Mouse (Mus musculus) regulatory T cell (primary cell): ENCODE measurements around the gene Rapgef6.

ENCODE experiments used
- in situ Hi-C: fragments of 300-600 bp; cut with MboI, MseI; formaldehyde crosslinking; loops from one replicate; pipeline ENCODE4 v1.15.1; 2025; ENCODE audit warnings: high pct_unique_total_duplicates

Gene Rapgef6

DNA sequence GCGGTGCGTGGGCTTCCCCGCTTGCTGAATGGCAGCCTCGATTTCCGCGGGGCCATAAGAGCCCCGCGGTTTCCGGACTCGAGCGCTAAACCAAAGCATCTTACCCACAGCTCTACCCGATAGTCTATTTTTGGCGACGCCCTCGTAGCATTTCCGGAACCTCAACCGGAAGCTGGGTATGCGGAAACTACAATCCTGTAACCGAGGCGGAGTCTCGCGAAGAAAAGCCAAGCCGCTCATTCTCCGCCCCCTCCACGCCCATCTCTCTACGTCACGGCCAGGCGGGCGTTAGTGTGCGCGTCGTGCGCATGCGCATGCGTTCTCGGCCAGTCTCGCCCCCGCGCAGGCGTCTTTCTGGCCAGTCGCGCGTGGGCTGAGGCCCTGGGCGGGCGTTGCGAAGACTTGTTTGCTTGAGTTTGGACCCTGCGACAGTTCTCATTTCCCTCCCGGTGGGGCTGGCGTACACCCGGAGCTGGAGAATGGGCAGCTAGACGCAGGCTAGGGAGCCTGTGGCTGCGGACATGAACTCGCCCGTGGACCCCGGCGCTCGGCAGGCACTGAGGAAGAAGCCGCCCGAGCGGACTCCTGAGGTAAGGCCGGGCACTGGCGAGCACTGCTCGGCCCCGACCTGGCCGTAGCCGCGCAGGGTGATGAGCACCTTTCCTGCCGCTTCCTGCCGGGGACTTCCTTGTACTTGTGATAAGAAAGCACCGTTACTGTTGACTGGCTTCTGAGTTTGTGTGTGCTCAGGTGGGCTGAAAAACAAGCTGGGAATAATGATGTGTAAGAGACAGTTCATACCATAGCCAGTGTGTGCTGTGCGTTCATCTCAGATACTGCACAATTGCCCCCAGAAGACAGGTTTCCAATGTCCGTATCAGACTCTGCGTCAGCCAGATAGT lies at the start of gene Rapgef6:
Rapgef6 (plus strand) TSS at position 319 of the 902 bp plus-strand sequence.
- in situ Hi-C loops: loop anchor here (10.0 kb wide), 1 partner anchor 88 kb away; the partner anchor contains the start of gene Fnip1

DNA sequence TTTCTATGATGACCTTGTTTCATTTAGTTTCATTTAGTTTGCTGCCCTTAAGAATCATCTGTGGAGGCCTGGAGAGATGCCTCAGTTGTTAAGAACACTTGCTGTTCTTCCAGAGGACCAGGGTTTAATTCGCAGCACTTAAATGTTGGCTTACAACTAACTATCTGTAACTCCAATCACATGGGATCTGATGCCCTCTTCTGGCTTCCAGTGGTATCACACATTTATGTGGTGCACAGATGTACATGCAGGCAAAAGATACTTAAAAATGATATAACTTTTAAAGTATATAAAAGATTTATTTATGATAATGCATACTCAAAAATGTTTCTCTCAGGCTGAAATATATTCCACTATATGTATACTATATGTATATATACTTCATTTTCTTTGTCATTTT lies 44.2 kb upstream of the Rapgef6 start:
- in situ Hi-C loops: loop anchor here (10.0 kb wide), 2 partner anchors 104 to 174 kb away; partner anchors contain the start of genes Acsl6 and Meikin

DNA sequence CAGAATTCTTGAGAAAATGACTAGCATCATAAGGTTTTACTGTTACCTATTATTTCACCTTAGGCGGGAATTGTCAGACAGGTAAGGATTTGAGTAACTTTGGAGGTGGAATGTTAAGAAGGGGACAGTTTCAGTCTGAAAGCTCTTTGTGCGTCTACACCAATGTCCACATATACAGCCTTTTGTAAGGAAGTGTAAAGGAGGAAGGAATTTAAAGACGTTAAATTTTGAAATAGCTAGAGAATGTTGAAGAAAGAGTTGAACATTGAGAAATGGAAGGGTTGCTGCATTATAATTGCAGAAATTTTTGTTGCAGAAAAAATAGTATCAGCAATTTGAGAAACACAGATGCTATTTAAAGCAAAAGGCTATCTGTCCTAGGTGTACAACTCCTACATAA lies 36.6 kb upstream of the Rapgef6 start:
- in situ Hi-C loops: no loop called here

DNA sequence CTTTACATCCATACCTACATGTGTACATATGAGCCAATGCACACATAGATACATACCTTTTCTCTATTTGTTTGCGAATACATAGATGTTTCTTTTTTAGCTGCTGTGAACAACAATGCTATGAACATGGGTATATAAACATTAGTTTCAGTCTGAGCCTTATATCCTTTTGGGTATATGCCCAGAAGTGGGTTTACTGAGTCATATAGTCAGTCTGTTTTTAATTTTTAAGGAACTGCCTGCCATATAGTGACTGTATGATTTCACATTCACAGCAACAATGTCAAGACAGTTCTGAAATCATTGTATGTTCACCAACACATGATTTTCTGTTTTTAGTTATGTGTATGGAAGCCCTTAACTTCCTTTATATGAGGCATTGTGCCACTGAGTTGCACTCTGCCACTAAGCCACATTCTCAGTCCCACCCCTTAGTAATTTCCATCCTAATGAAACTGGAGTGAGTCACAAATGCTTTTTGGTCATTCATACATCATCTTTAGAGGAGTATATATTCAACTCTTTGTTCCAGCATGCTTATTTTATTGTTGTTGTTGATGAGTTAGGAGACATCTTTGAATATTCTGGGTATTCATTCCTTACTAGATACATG lies 30.6 kb upstream of the Rapgef6 start:
- in situ Hi-C loops: no loop called here

DNA sequence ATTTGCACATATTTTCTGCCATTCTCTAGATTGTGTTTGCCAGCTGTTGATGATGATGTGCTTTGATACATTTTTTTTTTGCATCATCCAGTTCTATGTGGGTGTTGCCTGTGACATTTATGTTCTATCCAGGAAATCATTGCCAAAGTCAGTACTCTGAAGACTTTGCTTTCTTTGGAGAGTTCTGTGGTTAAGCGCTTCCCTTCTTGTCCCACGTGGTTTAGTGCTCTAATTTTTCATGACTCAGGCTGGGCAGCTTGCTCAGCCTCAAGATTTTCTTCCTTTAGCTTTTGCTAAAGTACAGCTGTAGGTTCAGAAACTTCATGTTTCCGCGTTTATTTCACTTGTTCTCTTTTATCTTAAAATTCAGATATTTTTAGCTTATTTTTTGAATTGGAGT lies 30.1 kb upstream of the Rapgef6 start:
- in situ Hi-C loops: no loop called here

DNA sequence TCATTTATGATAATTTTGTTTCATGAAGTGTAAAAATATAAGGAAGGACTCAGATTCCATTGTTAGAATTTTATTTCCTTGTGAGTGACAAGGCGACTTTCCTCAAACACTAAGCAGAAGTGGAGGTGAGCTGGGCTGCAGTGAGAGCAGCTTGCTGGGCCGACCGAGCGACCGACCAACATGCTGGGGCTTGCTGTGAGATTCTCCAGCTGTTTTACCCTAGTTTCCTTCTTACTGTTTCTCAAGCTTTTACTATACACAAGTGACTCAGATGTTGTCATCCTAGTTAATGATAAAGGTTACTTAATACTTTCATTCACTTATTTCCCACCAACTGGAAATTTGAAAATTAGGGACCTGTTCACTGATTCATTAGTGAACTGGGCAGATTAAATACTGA lies 22.8 kb upstream of the Rapgef6 start:
- in situ Hi-C loops: no loop called here

DNA sequence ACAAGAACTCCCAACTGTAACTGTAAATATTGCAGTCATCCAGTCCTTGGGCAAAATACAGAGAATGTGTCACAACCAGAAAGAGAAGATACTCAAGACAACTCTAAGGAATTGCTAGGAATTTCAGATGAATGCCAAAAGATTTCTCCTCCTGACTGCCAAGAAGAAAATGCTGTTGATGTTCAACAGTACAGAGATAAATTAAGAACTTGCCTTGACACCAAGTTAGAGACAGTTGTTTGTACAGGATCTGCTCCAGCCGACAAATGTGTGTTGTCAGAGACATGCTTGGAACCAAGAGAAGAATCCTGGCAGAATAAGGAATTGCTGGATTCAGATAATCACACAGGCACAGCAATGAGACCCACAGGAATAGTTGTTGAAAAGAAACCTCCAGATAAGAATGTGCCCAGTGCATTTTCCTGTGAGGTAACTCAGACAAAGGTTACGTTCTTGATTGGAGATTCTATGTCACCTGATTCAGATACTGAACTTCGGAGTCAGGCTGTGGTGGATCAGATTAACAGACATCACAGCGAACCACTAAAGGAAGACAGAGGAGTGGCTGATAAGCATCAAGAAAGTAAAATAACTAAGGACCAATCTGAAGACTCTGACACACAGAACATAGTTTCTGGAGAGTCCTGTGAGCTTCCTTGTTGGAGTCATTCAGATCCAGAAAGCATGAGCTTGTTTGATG lies 20.0 kb upstream of the Rapgef6 start:
- in situ Hi-C loops: no loop called here

DNA sequence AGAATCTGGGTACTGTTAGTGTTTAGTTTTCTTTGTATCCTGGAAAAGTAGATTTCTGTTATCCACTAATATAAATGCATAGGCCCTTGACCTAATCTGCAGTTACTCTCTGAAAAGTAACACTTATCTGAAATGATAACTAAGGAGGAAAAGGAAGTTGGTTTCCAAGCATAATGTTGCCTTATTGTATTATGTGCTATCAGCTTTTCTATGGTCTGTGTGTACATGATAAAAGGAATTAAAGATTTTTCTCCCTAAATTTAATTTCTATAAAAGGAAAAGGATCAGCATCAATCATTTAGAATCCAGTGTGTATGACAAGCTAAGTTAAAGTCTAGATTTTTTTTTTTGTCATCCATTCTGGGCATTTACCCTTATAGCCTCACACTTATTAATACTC lies 9.1 kb upstream of the Rapgef6 start:
- in situ Hi-C loops: no loop called here

DNA sequence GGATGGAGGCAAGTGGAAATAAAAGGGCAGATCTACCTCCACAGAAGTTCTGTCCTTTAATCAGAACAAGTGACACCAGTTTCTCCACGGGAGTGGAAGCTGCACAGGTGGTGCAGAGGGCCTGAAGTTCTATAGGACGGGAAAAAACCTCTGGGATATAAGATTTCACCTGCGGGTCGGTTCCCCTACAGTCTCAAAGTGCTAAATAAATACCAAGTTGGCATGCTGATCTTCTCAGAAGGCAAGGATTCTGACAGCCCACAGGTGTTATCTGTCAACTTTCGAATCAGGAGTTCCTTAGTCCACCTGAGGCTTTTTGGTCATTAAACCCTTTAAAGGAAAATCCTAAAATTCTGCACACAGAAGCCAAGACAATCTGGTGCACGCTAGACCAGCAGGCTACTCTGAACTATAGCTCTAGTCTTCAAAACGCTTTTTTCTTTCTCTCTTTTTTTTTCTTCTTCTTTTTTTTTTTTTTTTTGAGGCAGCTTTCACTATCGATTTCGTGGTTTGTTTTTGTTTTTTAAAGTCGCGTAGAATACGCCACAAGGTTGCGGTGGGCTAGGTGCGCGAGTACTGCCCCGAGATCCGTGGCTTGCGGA lies 619 bp upstream of the Rapgef6 start:
- in situ Hi-C loops: loop anchor here (10.0 kb wide), 1 partner anchor 87 kb away; the partner anchor contains the start of gene Fnip1

DNA sequence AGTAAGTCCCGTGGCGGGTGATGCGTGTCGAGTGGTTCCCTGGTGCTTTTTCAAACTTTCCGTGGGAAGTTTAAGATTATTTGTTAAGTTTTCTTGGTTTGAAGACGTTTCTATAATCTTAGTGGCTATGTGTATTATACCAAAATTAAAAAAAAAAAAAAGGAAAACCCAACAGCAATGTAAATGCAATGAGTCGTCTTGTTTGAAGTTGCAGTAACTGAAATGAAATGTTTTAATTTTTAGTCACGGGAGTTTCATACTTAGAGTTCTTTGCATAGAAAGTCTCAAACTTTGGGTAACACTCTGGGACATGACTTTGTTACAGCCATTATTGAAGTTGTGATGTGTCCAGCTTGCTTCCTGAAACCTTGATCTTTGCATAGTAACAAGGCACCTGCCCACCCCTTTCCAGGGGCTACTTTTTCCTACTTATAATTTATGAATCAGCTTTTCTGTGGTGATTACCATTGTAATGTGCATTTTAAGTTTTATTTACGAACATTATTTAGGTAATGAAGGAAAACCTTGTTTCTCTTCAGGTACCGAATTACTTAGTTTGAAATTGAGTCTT lies 869 bp downstream of the Rapgef6 start:
- in situ Hi-C loops: loop anchor here (10.0 kb wide), 1 partner anchor 89 kb away; the partner anchor contains the start of gene Fnip1

DNA sequence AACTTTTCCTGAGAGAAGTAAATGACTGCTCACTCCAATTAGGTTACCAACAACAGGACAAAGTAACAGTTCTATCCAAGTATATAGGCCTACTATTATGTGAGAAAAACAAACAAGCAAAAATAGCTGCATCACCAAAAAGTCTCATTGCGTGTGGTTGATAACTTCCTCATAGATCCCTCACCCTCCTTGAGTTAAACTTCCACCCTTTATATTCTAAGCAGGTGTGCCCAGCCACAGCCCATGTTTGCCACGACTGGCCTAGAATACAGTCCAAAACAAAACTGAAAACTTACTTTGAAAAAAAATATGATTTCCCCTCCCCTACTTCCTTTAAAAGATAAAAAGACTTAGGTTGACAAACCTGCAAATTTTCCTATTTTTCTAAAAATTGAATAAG lies 5.4 kb downstream of the Rapgef6 start:
- in situ Hi-C loops: loop anchor here (10.0 kb wide), 1 partner anchor 93 kb away; the partner anchor contains the start of gene Fnip1

DNA sequence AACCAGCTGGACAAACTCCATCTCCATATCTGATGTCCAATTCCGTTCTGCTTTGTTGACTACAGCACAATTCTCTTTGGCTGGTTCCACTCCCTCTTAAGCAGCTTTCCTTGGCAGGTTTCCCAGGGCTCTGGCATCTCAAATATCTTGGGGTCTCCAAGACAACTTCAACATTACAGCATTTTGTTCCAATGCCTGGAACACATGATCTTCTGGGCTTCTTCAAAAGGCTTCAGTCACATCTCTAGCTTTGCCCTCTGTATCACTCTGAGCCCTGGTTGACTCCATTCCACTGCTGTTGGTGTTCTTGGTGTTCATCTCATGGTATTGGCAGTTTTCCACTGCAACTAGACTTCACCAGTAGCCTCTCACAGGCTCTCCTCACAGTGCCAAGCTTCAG lies 7.7 kb downstream of the Rapgef6 start:
- in situ Hi-C loops: no loop called here

DNA sequence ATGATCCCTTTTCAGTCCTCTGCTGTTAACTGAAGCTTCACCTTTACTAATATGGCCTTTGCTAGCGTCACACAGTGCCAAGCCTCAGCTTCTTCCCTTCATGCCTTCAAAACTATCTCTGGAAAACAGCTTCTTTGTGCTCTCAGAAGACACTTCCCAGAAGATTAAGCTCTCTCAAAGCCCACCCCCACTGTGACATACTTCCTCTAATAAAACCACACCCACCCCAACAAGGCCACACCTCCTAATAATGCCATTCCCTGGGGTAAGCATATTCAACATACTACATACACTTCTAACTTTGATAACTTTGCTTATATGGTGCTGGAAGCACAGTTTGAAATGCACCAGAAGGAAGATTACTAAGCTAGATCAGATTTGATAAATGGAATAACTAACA lies 8.3 kb downstream of the Rapgef6 start:
- in situ Hi-C loops: no loop called here

DNA sequence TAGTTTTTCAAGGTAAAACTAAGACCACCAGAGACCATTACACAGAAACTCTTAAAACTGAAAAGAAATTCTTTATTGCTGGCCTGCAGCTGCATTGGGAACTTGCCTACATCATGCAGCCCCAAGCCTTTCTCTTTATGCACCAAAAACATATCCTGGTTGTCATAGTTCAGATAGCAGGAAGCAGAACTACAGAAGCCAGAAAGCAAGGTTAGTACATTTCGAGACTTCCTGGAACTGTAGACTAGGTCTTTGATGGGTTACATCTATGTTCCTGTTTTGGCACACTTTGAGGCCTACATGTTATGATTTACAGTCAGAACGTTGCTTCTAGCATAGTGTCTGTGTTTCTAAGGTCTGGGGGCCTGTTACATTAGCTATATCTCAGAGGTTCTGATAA lies 11.2 kb downstream of the Rapgef6 start:
- in situ Hi-C loops: no loop called here

DNA sequence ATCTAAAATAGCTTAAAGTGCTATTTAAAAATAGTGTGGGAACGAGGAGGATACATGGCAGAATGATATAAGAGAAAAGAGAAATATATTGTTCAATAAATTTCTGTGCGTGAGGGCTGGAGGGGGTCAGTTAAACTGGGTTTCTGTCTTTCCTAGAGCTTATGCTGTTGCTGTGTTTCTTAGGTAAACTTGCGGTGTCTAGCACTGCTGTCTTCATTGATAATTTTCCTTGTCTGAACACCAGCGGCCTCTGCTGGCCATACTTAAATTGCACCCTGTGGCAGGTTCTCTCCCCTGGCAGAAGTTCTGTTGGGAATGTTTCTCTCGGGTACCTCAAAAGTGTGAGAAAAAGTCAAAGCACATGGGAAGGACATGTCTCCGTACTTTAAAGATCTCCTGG lies 12.2 kb downstream of the Rapgef6 start:
- in situ Hi-C loops: no loop called here

DNA sequence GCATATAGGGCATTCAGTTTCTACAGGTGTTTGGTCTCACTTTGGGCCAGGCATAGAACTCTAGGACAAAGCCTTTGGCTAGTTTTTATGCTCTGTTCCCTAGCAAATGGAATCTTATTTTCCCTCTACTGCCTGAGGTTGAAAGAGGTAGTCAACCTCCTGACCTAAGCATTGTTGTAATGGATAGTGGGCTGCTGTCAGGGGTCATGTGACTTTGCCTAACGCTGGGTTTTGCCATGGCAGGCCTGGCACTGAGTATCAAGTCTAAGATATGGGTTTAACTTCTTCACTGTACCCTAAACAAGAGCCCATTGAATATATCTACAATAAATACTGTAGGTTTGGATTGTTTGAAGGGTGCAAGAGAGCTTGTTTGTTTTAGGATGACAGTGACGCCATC lies 16.4 kb downstream of the Rapgef6 start:
- in situ Hi-C loops: no loop called here

DNA sequence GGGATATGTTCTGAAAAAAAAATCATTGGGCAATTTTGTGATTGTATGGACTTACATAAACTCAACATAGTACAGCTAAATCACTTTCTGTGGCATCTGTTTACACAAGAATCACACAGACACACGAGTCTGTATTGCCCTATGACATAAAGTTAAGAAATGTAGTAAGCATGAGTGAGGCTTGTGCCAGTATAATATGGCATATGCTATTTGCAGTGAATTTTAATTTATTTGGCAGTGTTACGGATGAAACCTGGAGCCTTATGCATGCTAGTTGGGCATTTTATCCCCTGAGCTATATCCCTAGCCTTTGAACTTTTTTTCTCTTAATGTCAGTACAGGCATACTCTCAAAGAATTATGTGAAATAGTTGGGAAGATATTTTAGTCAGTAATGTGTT lies 16.8 kb downstream of the Rapgef6 start:
- in situ Hi-C loops: no loop called here

DNA sequence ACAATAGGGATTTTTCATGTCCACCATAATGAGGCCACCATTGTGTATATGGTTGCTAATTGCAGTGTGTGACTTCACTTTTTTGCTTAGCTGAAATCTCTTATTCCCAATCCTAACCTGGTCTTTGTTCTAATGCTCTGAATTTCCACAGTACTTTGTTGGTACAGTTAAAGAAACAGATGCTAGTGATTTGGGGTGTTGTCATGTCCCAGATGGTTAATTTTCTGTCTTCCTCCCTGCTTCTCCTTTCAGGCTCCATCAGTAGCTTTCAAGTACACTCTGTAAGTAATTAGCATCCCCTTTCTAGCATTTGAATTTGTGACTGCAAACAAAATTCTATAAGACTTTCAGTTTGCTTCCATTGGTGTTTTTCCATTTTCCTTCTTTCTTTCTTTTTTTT lies 17.7 kb downstream of the Rapgef6 start:
- in situ Hi-C loops: no loop called here

DNA sequence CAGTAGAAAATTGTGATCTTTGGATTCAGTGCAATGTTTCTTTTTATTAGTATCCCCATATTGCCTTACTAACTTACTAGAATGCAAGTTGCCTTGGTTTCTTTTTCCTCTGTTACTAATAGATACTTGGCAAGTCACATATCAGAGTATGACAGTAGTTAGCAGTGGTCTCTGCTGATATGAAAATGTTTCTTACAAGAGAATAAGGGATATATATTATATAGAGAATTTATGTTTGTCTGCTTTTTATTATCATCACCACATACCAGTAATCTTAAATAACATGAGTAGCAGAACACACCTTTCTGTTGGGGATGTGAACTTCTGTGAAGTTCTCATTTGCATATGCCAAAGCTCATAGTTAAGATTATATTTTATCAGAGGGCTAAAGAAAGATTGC lies 19.8 kb downstream of the Rapgef6 start:
- in situ Hi-C loops: no loop called here

DNA sequence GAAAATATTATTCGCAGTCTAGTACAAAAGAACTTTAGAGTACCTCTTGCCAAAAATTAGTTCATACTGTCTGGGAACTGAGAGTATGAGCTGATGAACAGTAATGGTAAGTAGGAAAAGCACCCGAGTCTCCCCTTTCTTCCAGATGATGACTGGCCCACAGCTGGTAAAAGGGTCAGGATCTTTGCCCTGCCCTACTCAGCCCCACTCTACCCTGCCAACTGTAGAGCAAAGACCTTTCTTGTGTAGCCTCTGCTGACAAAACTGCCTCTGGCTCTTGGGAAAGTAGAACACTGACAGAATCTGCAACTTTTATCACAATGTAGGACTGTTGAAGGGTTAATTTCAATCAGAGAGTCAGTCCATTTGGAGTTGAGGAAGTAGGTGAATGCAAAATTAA lies 32.3 kb downstream of the Rapgef6 start:
- in situ Hi-C loops: no loop called here

DNA sequence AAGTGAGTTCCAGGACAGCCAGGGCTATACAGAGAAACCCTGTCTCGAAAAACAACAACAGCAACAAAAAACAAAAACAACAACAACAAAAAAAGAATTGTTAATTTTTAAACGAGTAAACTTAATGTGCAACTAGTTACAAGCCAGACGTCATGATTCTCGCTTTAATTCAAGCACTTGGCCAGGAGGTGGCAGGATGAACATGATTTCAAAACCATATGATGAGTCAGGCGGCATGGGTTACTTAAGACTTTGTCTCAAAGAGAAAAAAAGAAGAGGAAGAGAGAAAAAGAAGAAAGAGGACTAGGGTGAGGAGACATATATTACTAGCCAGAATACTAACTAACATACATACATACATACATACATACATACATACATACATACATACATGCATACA lies 40.1 kb downstream of the Rapgef6 start:
- in situ Hi-C loops: no loop called here
